13 mouse cellular contexts compared by ENCODE assay signal in the genomic region with DNA sequence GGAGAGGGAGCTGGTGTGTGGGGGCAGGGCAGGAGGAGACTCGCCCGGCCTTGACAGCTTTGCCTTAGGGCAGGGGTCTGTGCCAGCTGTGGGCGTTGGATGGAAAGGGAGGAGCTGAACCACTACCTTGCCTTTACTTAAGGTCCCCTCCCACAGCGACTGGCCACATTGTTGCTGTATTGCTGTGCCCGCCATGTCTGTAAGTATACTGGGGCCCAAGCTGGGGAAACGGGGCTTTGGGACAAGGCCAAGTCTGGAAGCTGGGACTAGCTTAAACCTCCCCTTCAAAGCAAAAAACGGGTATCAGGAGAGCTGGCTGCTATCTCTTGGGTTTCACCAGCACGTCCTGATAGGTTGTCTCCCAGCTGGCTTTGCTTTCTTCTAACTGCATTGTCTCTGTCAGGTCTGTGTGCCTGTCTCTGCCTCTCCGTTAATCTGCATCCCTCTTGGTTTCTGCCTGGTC. TPM values are rescaled to one million over a fixed set of nuclear protein-coding genes. Genes with fewer than 3 reads are reported as not detected.
DNase-seq lines count a peak whose midpoint lies in the region; ATAC-seq and TF ChIP-seq lines count a peak whose summit lies in the region.
"Had no signal": no experiment of that assay in that cellular context is flagged by ENCODE, and none has a peak within 500 bp of the region (broad histone marks: within the 10 kb centered on the region; RNA-seq: fewer than 3 reads in every experiment).

No protein-coding gene starts in this region.

- intact Hi-C loops in heart, postnatal 10 days (cut with DNase I): no loop called here
- intact Hi-C loops in gastrocnemius, postnatal 14 days (cut with DNase I; ENCODE audit: low total_unique reads): loop anchor here (5.0 kb wide), 1 partner anchor 37 kb away; a partner anchor contains a TSS

- 0 out of 2 replicates have a peak overlapping the region, but pooled peaks have one; percentile 0 for H3K4me2 ChIP-seq in heart, embryonic 16.5 days (ENCODE audit: low read depth, low read length)
- no peak overlapping the region for H3K4me2 ChIP-seq in midbrain, embryonic 12.5 days (replicated peaks)
- H3K4me2 ChIP-seq in midbrain, postnatal 0 days (ENCODE audit: low read depth, low read length, poor library complexity, severe bottlenecking): no peak overlapping the region
- peak overlapping the region; percentile 23; the same call in 1 of the 2 replicates for H3K4me2 ChIP-seq in hindbrain, embryonic 15.5 days
- H3K4me2 ChIP-seq in stomach, postnatal 0 days (replicated peaks; ENCODE audit: low read depth): peak overlapping the region; percentile 52
- H3K4me2 ChIP-seq: liver, embryonic 15.5 days had no signal

- H3K27me3 ChIP-seq in heart, embryonic 16.5 days (ENCODE audit: control insufficient read depth, insufficient read depth, low read length): no peaks in the 10 kb centered on the region
- H3K27me3 ChIP-seq in midbrain, embryonic 12.5 days: no peaks in the 10 kb centered on the region; the same call in 1 of the 2 replicates
- no peaks in the 10 kb centered on the region for H3K27me3 ChIP-seq in midbrain, postnatal 0 days (ENCODE audit: insufficient read depth, low read length)
- no peaks in the 10 kb centered on the region for H3K27me3 ChIP-seq in hindbrain, embryonic 15.5 days
- H3K27me3 ChIP-seq in stomach, postnatal 0 days (ENCODE audit: control insufficient read depth, insufficient read depth, low read length): no peaks in the 10 kb centered on the region
- H3K27me3 ChIP-seq: liver, embryonic 15.5 days had no signal

- no peak for TF ChIP-seq CTCF in midbrain, postnatal 0 days (IDR thresholded peaks at IDR 0.05)
- no peak for TF ChIP-seq CTCF in stomach, postnatal 0 days (IDR thresholded peaks at IDR 0.05; ENCODE audit: low read depth)

- H3K9ac ChIP-seq in heart, embryonic 16.5 days (ENCODE audit: low read length): no peak overlapping the region
- H3K9ac ChIP-seq in midbrain, embryonic 12.5 days (replicated peaks): no peak overlapping the region
- no peak overlapping the region for H3K9ac ChIP-seq in midbrain, postnatal 0 days (replicated peaks; ENCODE audit: low read length, poor library complexity, severe bottlenecking)
- no peak overlapping the region for H3K9ac ChIP-seq in hindbrain, embryonic 15.5 days
- H3K9ac ChIP-seq in stomach, postnatal 0 days (ENCODE audit: low read length): peak overlapping the region; percentile 24
- H3K9ac ChIP-seq: liver, embryonic 15.5 days had no signal

- no peak for ATAC-seq in heart, embryonic 16.5 days (replicated peaks; ENCODE audit: extremely low read depth, insufficient read depth, low FRiP score)
- no peak for ATAC-seq in midbrain, embryonic 12.5 days (ENCODE audit: low FRiP score, low read depth)
- no peak for ATAC-seq in midbrain, postnatal 0 days (ENCODE audit: low FRiP score)
- no peak for ATAC-seq in hindbrain, embryonic 15.5 days (ENCODE audit: low FRiP score, low read depth)
- no peak for ATAC-seq in stomach, postnatal 0 days (ENCODE audit: low FRiP score, low TSS enrichment)

- H3K4me1 ChIP-seq in heart, embryonic 16.5 days (ENCODE audit: control insufficient read depth, insufficient read depth, low read length): peaks cover 9% of the 10 kb centered on the region
- peaks cover 18% of the 10 kb centered on the region; the same call in 1 of the 2 replicates for H3K4me1 ChIP-seq in midbrain, embryonic 12.5 days
- no peaks in the 10 kb centered on the region for H3K4me1 ChIP-seq in midbrain, postnatal 0 days (ENCODE audit: insufficient read depth, low read length)
- peaks cover 19% of the 10 kb centered on the region for H3K4me1 ChIP-seq in hindbrain, embryonic 15.5 days (replicated peaks)
- peaks cover 4% of the 10 kb centered on the region; the same call in 1 of the 2 replicates for H3K4me1 ChIP-seq in stomach, postnatal 0 days (replicated peaks; ENCODE audit: control insufficient read depth, insufficient read depth)

- H3K9me3 ChIP-seq in heart, embryonic 16.5 days (replicated peaks; ENCODE audit: control insufficient read depth, low read length): peaks cover 4% of the 10 kb centered on the region
- 0 out of 2 replicates have a peak, but pooled peaks cover 5% of the 10 kb centered on the region for H3K9me3 ChIP-seq in midbrain, embryonic 12.5 days
- no peaks in the 10 kb centered on the region for H3K9me3 ChIP-seq in midbrain, postnatal 0 days (ENCODE audit: low read length)
- no peaks in the 10 kb centered on the region for H3K9me3 ChIP-seq in hindbrain, embryonic 15.5 days
- no peaks in the 10 kb centered on the region for H3K9me3 ChIP-seq in stomach, postnatal 0 days (ENCODE audit: control insufficient read depth, low read length)
- H3K9me3 ChIP-seq: liver, embryonic 15.5 days had no signal

- no peak overlapping the region for H3K4me3 ChIP-seq in heart, embryonic 16.5 days (ENCODE audit: low read length)
- no peak overlapping the region for H3K4me3 ChIP-seq in midbrain, embryonic 12.5 days
- no peak overlapping the region for H3K4me3 ChIP-seq in midbrain, postnatal 0 days (ENCODE audit: low read depth, low read length)
- H3K4me3 ChIP-seq in hindbrain, embryonic 15.5 days: no peak overlapping the region
- H3K4me3 ChIP-seq in stomach, postnatal 0 days (ENCODE audit: low read depth, low read length): peak overlapping the region; percentile 24
- H3K4me3 ChIP-seq: liver, embryonic 15.5 days; myocyte had no signal

- TF ChIP-seq EP300 in stomach, postnatal 0 days (optimal IDR thresholded peaks at IDR 0.05): no peak

- no peaks in the 10 kb centered on the region for H3K36me3 ChIP-seq in heart, embryonic 16.5 days (ENCODE audit: control insufficient read depth, insufficient read depth)
- no peaks in the 10 kb centered on the region for H3K36me3 ChIP-seq in midbrain, embryonic 12.5 days
- no peaks in the 10 kb centered on the region for H3K36me3 ChIP-seq in midbrain, postnatal 0 days (ENCODE audit: insufficient read depth, low read length)
- H3K36me3 ChIP-seq in hindbrain, embryonic 15.5 days: no peaks in the 10 kb centered on the region
- H3K36me3 ChIP-seq in stomach, postnatal 0 days (ENCODE audit: control insufficient read depth, insufficient read depth, low read length): no peaks in the 10 kb centered on the region
- H3K36me3 ChIP-seq: liver, embryonic 15.5 days had no signal

- WGBS in heart, embryonic 16.5 days: 30% methylated on average over 9 of the region's 9 CpGs
- 43% methylated on average over 9 of the region's 9 CpGs for WGBS in midbrain, embryonic 12.5 days
- WGBS in midbrain, postnatal 0 days: 35% methylated on average over 9 of the region's 9 CpGs
- 33% methylated on average over 9 of the region's 9 CpGs for WGBS in hindbrain, embryonic 15.5 days
- 38% methylated on average over 9 of the region's 9 CpGs for WGBS in stomach, postnatal 0 days

- DNase-seq in heart, postnatal 10 days: no peak
- no peak for DNase-seq in midbrain, postnatal 0 days (ENCODE audit: low spot score)
- peak; percentile 33 for DNase-seq in stomach, postnatal 0 days (ENCODE audit: low spot score)
- no peak for DNase-seq in gastrocnemius, postnatal 14 days
- DNase-seq: cerebellum, adult 11 months; right cerebral cortex, postnatal 4 days; thymus, postnatal 14 days had no signal

- no peak overlapping the region for H3K27ac ChIP-seq in heart, embryonic 16.5 days (ENCODE audit: low read length)
- peak overlapping the region; percentile 26; the same call in 1 of the 2 replicates for H3K27ac ChIP-seq in midbrain, embryonic 12.5 days (replicated peaks)
- no peak overlapping the region for H3K27ac ChIP-seq in midbrain, postnatal 0 days (ENCODE audit: low read depth, low read length)
- H3K27ac ChIP-seq in hindbrain, embryonic 15.5 days (replicated peaks): no peak overlapping the region
- H3K27ac ChIP-seq in stomach, postnatal 0 days (replicated peaks): peak overlapping the region; percentile 73
- H3K27ac ChIP-seq: liver, embryonic 15.5 days had no signal

RNA-seq across cellular contexts. Expression of a gene that starts 0.7 kb away (rescaled TPM):
- polyA plus RNA-seq in heart, embryonic 16.5 days (2015; fragmentation: Nextera tagmentation; extraction: Ambion mirVana): 1.5 and 2.1 TPM in 2 replicates
- total RNA-seq in heart, postnatal 10 days (2021): 1 to 10 TPM; 2.2 to 2.8 TPM
- 2.6 and 3.1 TPM in 2 replicates for polyA plus RNA-seq in midbrain, embryonic 12.5 days (2016; fragmentation: Nextera tagmentation; extraction: Ambion mirVana)
- 0.38 and 12.5 TPM in 2 replicates for total RNA-seq in midbrain, postnatal 0 days (2014; rRNA removed)
- 3.8 and 4.8 TPM in 2 replicates for polyA plus RNA-seq in midbrain, postnatal 0 days (2015; fragmentation: Nextera tagmentation; extraction: Ambion mirVana)
- polyA plus RNA-seq in hindbrain, embryonic 15.5 days (2015; fragmentation: Nextera tagmentation; extraction: Ambion mirVana): 4.7 and 7.9 TPM in 2 replicates
- 296 and 301 TPM in 2 replicates for polyA plus RNA-seq in stomach, postnatal 0 days (2015; fragmentation: Nextera tagmentation; extraction: Ambion mirVana)
- total RNA-seq in gastrocnemius, postnatal 14 days (2021): not detected
- total RNA-seq: layer of hippocampus, adult 8-10 months had no signal

RNA-seq across cellular contexts. Expression of a gene that starts 16.9 kb away (rescaled TPM):
- polyA plus RNA-seq in heart, embryonic 16.5 days (2015; fragmentation: Nextera tagmentation; extraction: Ambion mirVana): 0.41 and 0.42 TPM in 2 replicates
- under 1 TPM; 0.26 to 0.47 TPM for total RNA-seq in heart, postnatal 10 days (2021)
- polyA plus RNA-seq in midbrain, embryonic 12.5 days (2016; fragmentation: Nextera tagmentation; extraction: Ambion mirVana): 0.20 and 0.39 TPM in 2 replicates
- 0.38 and 0.57 TPM in 2 replicates for total RNA-seq in midbrain, postnatal 0 days (2014; rRNA removed)
- 0.26 and 0.41 TPM in 2 replicates for polyA plus RNA-seq in midbrain, postnatal 0 days (2015; fragmentation: Nextera tagmentation; extraction: Ambion mirVana)
- polyA plus RNA-seq in hindbrain, embryonic 15.5 days (2015; fragmentation: Nextera tagmentation; extraction: Ambion mirVana): 0.51 and 0.58 TPM in 2 replicates
- polyA plus RNA-seq in stomach, postnatal 0 days (2015; fragmentation: Nextera tagmentation; extraction: Ambion mirVana): 1.9 and 2.3 TPM in 2 replicates
- under 1 TPM; 0.10 to 0.13 TPM for total RNA-seq in gastrocnemius, postnatal 14 days (2021)

RNA-seq across cellular contexts. Expression of a gene that starts 30.7 kb away (rescaled TPM):
- polyA plus RNA-seq in heart, embryonic 16.5 days (2015; fragmentation: Nextera tagmentation; extraction: Ambion mirVana): 12.3 and 17.4 TPM in 2 replicates
- total RNA-seq in heart, postnatal 10 days (2021): 10 to 100 TPM; 35.0 to 35.8 TPM
- polyA plus RNA-seq in midbrain, embryonic 12.5 days (2016; fragmentation: Nextera tagmentation; extraction: Ambion mirVana): 3.2 and 3.5 TPM in 2 replicates
- total RNA-seq in midbrain, postnatal 0 days (2014; rRNA removed): 3.4 and 3.5 TPM in 2 replicates
- polyA plus RNA-seq in midbrain, postnatal 0 days (2015; fragmentation: Nextera tagmentation; extraction: Ambion mirVana): 4.8 and 5.1 TPM in 2 replicates
- 5.7 and 7.2 TPM in 2 replicates for polyA plus RNA-seq in hindbrain, embryonic 15.5 days (2015; fragmentation: Nextera tagmentation; extraction: Ambion mirVana)
- polyA plus RNA-seq in stomach, postnatal 0 days (2015; fragmentation: Nextera tagmentation; extraction: Ambion mirVana): 469 and 489 TPM in 2 replicates
- total RNA-seq in gastrocnemius, postnatal 14 days (2021): 1 to 10 TPM; 2.0 to 4.4 TPM

RNA-seq across cellular contexts. Expression of a gene that starts 39.3 kb away (rescaled TPM):
- polyA plus RNA-seq in heart, embryonic 16.5 days (2015; fragmentation: Nextera tagmentation; extraction: Ambion mirVana): 281 and 288 TPM in 2 replicates
- 1,000 to 10,000 TPM; 1,137 to 1,217 TPM for total RNA-seq in heart, postnatal 10 days (2021)
- polyA plus RNA-seq in midbrain, embryonic 12.5 days (2016; fragmentation: Nextera tagmentation; extraction: Ambion mirVana): 71.4 and 77.2 TPM in 2 replicates
- total RNA-seq in midbrain, postnatal 0 days (2014; rRNA removed): 89.3 and 104 TPM in 2 replicates
- 103 and 107 TPM in 2 replicates for polyA plus RNA-seq in midbrain, postnatal 0 days (2015; fragmentation: Nextera tagmentation; extraction: Ambion mirVana)
- polyA plus RNA-seq in hindbrain, embryonic 15.5 days (2015; fragmentation: Nextera tagmentation; extraction: Ambion mirVana): 97.8 and 98.0 TPM in 2 replicates
- polyA plus RNA-seq in stomach, postnatal 0 days (2015; fragmentation: Nextera tagmentation; extraction: Ambion mirVana): 426 and 435 TPM in 2 replicates
- total RNA-seq in gastrocnemius, postnatal 14 days (2021): 100 to 1,000 TPM; 198 to 334 TPM

RNA-seq across cellular contexts. Expression of a gene that starts 56.0 kb away (rescaled TPM):
- polyA plus RNA-seq in heart, embryonic 16.5 days (2015; fragmentation: Nextera tagmentation; extraction: Ambion mirVana): 135 and 139 TPM in 2 replicates
- total RNA-seq in heart, postnatal 10 days (2021): 100 to 1,000 TPM; 423 to 428 TPM
- 323 and 357 TPM in 2 replicates for polyA plus RNA-seq in midbrain, embryonic 12.5 days (2016; fragmentation: Nextera tagmentation; extraction: Ambion mirVana)
- 253 and 265 TPM in 2 replicates for total RNA-seq in midbrain, postnatal 0 days (2014; rRNA removed)
- 146 and 175 TPM in 2 replicates for polyA plus RNA-seq in midbrain, postnatal 0 days (2015; fragmentation: Nextera tagmentation; extraction: Ambion mirVana)
- 162 and 180 TPM in 2 replicates for polyA plus RNA-seq in hindbrain, embryonic 15.5 days (2015; fragmentation: Nextera tagmentation; extraction: Ambion mirVana)
- polyA plus RNA-seq in stomach, postnatal 0 days (2015; fragmentation: Nextera tagmentation; extraction: Ambion mirVana): 153 and 156 TPM in 2 replicates
- 100 to 1,000 TPM; 158 to 189 TPM for total RNA-seq in gastrocnemius, postnatal 14 days (2021)

Comparison
In these comparisons a context has a peak if more than half of its experiments do, and no peak if none do; other contexts are left out.
1. H3K27ac ChIP-seq: peak in midbrain, embryonic 12.5 days (single experiment) and stomach, postnatal 0 days (single experiment); none in heart, embryonic 16.5 days (single experiment), midbrain, postnatal 0 days (single experiment) and hindbrain, embryonic 15.5 days (single experiment).
2. H3K4me2 ChIP-seq: peak in heart, embryonic 16.5 days (single experiment), hindbrain, embryonic 15.5 days (single experiment) and stomach, postnatal 0 days (single experiment); none in midbrain, embryonic 12.5 days (single experiment) and midbrain, postnatal 0 days (single experiment).
3. RNA of a gene that starts 0.7 kb away (polyA plus RNA-seq): 296 to 301 TPM in stomach, postnatal 0 days; 4.7 to 7.9 TPM in hindbrain, embryonic 15.5 days, 3.8 to 4.8 TPM in midbrain, postnatal 0 days, 2.6 to 3.1 TPM in midbrain, embryonic 12.5 days and 1.5 to 2.1 TPM in heart, embryonic 16.5 days; every median in the first group is over 10 times any median in the second.
4. RNA of a gene that starts 30.7 kb away (polyA plus RNA-seq): 469 to 489 TPM in stomach, postnatal 0 days; 12.3 to 17.4 TPM in heart, embryonic 16.5 days, 5.7 to 7.2 TPM in hindbrain, embryonic 15.5 days, 4.8 to 5.1 TPM in midbrain, postnatal 0 days and 3.2 to 3.5 TPM in midbrain, embryonic 12.5 days; every median in the first group is over 10 times any median in the second.